Mouse (Mus musculus) CD8-positive naive resting alpha-beta T cell, adult 2 months (primary cell): ENCODE results near the gene Zglp1.

Experiments used
- DNase-seq, 2 experiments: peaks; one replicate each; pipeline ENCODE4 v3.0.0; 2022; ENCODE audit warnings: low read depth in 2 of 2, low spot score in 2 of 2

Gene Zglp1

GRCm38 (mm10) chr9:21067006-21067684 lies at the start of gene Zglp1:
Zglp1 (minus strand) TSS chr9:21067093.
- DNase-seq = no peak

DNA sequence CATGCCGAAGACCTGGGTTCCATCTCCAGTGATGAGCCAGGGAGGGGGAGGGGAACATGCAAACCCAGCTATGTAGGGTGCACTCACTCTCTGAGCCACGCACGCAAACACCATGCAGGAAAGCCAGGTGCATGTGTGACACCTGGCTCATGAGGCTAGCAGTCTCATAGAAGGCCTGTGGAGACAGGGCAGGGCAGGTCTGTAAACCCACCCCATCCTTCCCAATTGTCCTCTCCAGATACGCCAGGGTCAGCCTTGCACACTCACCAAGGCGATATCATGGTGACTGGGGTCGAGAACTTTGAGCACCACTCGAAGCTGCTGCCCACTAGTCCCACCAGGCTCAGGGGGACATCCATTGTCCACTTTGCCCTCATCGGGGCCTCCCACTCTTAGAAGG lies 48.2 kb upstream of the Zglp1 start:
- DNase-seq = no peak

DNA sequence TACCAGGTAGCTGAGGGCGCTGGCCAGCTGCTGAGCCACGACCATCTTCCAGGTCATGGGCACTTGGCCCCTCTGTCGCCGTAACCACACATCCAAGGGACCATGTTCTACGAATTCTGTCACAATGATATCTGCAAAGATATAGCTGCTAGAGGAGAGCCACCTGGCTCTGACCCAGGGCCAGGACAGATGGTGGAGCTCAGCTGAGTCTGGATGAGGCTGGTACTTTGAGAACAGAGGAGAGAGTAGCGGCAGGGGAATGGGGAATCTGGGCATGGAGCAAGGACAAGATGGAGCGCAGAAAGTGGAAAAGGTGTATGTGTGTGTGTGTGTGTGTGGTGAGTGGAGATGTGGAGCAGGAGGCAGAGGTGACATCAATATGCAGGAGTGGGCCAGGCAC lies 47.3 kb upstream of the Zglp1 start:
- DNase-seq = no peak

DNA sequence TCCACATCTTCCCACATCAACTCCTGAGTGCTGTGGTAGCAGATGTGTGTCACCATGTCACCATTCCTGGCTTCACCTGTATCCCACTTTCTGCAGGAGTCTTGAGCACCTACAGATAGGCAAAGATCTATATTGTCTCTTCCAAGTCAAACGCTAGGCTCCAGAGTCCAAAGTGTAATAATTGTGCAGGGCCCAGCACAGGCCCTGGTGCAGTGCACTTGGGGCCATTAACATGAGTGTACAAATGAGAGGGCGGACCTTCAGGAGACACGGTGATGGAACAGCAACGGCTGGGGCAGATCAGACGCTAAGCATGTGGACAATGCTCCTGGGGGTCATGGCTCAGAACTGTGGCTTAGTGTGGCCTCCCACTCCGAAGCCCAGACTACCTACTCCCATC lies 46.9 kb upstream of the Zglp1 start:
- no peak for DNase-seq

DNA sequence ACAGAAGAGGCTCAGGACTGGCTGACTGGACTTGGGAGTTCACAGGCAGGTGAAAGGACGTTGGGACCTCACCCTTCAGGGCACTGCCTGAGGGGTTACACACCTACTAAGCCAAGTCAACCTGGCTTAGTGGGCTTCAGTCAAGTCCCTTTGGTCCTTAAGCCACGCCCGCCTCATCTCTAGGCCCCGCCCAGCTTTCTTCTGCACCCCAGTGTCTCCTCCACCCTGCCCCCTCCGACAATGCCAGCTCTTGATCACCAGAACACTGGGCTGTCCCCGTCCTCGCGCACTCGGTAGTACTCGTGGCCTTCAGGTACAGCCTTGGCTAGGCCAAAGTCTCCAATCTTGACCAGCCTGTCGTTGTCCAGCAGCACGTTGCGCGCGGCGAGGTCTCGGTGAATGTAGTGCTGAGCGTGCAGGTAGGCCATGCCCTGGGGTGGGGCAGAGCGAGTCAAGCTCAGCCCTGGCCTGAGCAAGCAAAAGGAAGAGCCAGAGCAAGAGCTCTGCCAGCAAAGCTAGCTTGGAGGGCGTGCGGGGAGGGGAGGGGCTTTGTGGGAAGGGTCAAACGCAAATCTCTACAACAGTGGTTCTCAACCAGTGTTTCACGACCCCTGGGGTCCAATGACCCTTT lies 40.8 kb upstream of the Zglp1 start:
- no peak for DNase-seq

GRCm38 (mm10) chr9:21105760-21106564 lies 39.1 kb upstream of the Zglp1 start:
- DNase-seq = no peak

GRCm38 (mm10) chr9:21104814-21105213 lies 37.9 kb upstream of the Zglp1 start:
- no peak for DNase-seq

- DNase-seq = no peak
Measured at GRCm38 (mm10) chr9:21102076-21102475, 35.2 kb upstream of the Zglp1 start.

DNA sequence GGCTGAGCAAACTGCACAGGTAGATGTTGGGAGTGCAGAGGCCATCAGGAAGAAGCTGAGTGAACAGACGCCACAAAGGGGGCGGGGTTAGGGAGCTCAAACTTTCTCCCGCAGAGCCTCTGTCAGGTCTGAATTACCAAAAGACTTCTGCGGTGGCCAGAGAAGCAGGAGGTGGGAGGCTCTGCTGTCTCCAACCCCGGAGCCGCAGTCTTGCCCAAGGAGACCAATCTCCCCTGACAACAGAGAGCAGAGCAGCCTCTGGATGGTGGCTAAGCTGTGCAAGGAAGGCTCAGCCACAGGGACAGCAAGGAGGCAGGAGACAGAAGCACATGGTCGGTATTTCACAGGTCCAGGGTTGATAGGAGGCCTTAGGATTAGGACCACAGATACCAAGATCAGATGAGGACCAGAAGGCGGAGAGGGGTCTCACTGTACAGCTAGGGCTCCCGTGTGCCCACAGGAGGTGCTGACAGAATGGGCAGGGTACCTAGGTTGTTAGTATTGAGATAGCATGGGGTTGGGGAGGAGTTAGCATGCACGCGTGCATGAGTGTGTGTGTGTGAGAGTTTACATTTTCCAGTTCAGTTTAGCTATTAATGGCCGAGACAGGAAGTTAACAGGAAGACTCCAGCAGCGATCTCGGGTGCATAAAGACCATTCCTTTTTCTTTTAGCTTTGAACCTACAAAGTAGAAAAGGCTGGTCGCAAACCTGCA lies 33.7 kb upstream of the Zglp1 start:
- no peak for DNase-seq

DNA sequence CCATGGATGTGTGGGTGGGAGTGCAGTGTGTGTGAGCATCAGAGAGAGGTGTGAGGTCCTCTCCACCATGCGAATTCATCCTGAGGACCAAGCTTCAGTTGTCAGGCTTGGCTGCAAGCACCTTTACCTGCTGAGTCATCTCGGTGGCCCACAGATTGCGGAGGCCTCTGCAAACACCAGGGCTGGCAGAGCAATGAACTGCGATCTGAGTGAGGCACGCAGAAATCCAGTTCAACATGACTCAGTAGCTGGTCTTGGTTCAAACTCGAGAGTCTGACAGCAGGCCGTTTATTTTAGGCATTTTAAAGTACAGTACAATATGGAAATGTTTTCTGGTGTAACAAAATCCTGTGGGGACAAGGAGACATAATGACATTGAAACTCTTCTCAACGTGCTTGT lies 30.9 kb upstream of the Zglp1 start:
- no peak for DNase-seq

DNA sequence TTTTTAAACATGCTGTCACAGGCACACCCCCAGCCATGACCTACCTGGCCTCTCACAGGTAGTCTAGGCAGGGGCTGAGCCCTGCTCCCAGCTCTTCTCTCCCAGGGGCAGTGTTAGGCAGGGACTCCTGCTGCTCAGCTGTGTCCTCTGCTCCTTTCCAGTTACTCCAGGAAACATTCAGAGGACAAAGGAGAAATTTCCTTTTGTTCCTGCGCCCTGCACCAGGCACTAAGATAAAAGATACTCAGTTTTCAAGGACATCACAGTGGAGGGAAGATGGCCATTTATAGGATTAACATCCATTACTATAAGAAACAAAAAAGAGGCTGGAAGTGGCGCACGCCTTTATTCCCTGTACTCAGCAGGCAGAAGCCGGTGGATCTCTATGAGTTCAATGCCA lies 29.1 kb upstream of the Zglp1 start:
- no peak for DNase-seq

- no peak for DNase-seq
Measured at GRCm38 (mm10) chr9:21093423-21093822, 26.5 kb upstream of the Zglp1 start.

DNA sequence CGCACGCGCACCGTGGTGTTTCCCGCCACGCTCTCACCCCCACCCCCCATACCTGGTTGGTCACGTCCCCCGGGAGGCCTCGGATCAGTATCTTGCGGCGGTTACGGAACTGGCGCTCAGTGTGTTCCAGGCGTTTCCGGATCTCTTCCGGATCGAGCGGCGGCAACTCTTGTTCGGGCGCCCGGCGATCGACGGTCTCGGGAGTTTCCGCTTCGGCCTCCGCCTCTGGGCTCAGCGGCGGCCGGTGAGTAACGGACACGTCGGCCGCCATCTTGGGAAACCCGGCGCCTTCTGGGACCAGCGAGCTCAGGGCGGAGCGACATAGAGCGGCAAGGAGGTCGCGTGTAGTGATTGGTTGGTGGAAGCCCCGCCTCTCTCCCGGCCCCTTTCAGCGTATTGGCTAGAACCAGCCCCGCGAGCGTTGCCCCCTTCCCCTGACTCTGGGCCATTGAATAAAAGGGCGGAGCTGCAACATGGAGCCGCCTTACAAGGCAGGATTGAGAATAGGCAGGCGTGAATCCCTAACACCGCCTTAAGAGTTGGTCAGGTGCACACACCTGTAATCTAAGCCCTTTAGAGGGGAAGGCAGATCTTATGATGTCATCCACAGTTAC lies 24.9 kb upstream of the Zglp1 start, which contains the start of the genes Gm38431 and Raver1:
Gene Gm38431 (minus strand): TSS at position 291 of the 614 bp plus-strand sequence.
Gene Raver1 (minus strand): TSS at position 302 of the 614 bp plus-strand sequence.
- peak; percentile 93 to 94 for DNase-seq

DNA sequence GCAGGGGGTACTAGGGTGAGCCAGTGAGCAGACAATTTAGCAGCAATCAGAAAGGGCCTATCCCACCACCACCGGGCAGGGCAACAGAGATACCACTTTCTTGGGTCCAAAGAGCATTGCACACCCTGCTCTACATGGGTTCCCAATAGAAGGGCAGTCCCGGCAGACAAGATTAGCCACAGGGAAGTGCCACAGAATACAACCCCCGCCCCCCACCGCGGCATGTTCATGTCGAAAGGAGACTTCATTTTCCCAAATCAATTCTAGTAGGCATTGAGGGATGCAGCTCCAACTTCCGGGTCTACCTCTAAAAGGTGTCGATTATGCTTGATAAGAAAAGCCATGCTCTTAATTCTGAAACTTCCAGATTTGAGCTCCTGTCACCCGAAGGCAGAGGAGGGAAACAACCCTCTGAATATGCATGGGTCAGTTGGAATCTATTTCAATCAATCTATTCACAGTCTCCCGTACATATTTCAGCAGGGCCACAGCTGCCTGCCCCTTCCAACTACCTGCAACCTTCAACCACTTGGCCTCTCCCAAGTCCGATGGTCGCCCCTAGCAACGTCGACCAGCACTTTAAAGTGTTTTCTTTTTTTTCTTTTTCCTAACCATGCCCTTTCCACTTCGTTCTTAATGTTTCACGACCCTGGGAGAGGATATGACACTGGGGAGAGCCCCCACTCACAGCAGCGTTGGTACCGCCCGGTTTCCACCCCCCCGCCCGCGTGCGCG lies 24.2 kb upstream of the Zglp1 start:
- no peak for DNase-seq

GRCm38 (mm10) chr9:21090537-21090936 lies 23.6 kb upstream of the Zglp1 start:
- DNase-seq = no peak

- DNase-seq = no peak
Measured at GRCm38 (mm10) chr9:21083324-21083723, 16.4 kb upstream of the Zglp1 start.

- no peak for DNase-seq
Measured at GRCm38 (mm10) chr9:21081127-21081526, 14.2 kb upstream of the Zglp1 start.

GRCm38 (mm10) chr9:21075625-21076024 lies 8.7 kb upstream of the Zglp1 start:
- no peak for DNase-seq

DNA sequence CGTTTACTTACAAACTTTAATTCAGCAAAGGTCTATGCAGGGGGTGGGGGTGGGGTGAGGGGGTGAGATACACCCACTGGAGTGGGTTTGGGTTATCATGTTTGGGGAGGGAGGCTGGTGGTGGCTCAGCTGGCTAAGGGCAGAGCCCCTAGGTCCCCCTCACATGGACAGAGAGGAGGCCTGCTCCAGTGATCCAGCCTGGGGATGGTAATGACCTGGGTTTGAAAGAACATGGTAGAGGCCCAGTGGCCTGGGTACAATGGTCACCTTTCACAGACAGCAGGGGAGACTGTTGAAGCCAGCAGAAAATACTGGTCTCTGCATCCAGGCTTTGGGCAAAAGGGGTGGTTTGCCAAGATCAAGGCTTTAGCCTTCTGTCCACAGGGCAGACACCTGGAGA lies 7.3 kb upstream of the Zglp1 start:
- no peak for DNase-seq
